Mouse (Mus musculus) adipose tissue, adult 10 weeks (tissue): Measurements from ENCODE around the gene Rbm8a2. TPM values are rescaled to one million over a fixed set of nuclear protein-coding genes. Genes with fewer than 3 reads are reported as not detected.

ENCODE experiments used
- polyA plus RNA-seq: library from polyadenylated mRNA; stranded (reverse); fragments of 350-450 nt; fragmentation: Illumina TruSeq; extraction: RNeasy Lipid Tissue Mini Kit (QIAGEN cat#74804); gene quantifications from one replicate; pipeline ENCODE4 v1.2.3, GENCODE M21; 2014; ENCODE audit warnings: low read depth, low replicate concordance

Gene Rbm8a2
- polyA plus RNA-seq: not detected

DNA sequence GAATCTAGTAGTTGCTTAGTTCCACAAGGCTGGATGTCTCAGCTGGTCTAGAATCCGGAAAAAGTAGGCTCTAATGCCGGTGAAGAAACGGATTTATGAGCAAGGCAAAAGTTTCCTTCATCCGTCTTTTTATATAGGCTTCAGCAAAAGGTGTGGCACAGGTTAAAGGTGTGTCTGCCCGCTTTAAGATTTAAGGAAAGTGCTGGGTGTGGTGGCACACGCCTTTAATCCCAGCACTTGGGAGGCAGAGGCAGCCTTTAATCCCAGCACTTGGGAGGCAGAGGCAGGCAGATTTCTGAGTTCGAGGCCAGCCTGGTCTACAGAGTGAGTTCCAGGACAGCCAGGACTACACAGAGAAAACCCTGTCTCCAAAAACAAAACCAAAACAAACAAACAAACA lies at the start of gene Rbm8a2:
Gene Rbm8a2, minus strand, starts transcription at position 101 of the 400 bp plus-strand sequence.

Other genes with a start within 250 kb of the Rbm8a2 start
- 0.78 TPM for gene Exo1, start 98.5 kb downstream of the Rbm8a2 start, polyA plus RNA-seq
- not detected for gene Gm38100, start 58.8 kb downstream of the Rbm8a2 start, polyA plus RNA-seq